Mouse (Mus musculus) thymus, adult 2 months (tissue): Measurements from ENCODE around the gene Creb3l2.

Experiments
- CTCF ChIP-seq: fragments of 200-500 bp; IDR thresholded peaks from 2 replicates; pipeline ENCODE4 v1.5.1; 2012; ENCODE audit warnings: mild to moderate bottlenecking, control low read depth, low read length, moderate library complexity, borderline replicate concordance; ENCODE audit not compliant: control insufficient read depth, poor library complexity, insufficient read depth; ENCODE audit errors: extremely low read depth
- POLR2A ChIP-seq: fragments of 200-500 bp; IDR thresholded peaks from 2 replicates; pipeline ENCODE4 v1.6.1; 2012; ENCODE audit warnings: mild to moderate bottlenecking, low read length, control low read depth, moderate library complexity; ENCODE audit not compliant: control insufficient read depth, poor library complexity, insufficient read depth; ENCODE audit errors: extremely low read depth

DNA sequence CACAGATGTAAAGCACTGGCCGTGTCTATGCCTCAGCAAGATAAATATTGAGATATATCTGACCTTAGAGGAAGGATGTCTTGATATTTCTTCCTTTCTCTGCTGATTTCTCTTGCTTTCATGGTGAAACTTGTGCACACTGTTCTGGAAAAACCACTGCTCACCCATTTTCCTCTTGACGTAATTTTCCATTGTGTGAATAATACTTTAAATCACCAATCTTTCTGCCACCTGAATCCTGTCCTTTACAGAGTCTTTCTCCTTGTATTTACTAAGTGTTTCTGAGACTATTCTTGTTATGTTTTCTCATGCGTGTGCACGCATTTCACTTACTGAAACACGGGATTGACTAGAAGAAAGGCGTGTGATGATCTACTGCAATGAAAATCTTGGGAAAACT, 18.7 kb upstream of the Creb3l2 start:
- no peak for TF ChIP-seq CTCF
- no peak for TF ChIP-seq POLR2A
